Mouse (Mus musculus): ENCODE measurements at regions not wholly inside any gene's neighbourhood (a gene's known extent, or its start where the extent isn't known, plus 50 kb on each side); places are given as distances from the start of the nearest gene placed in this dataset.

- Histone ChIP-seq H3K4me2 (replicated peaks) (no peak overlapping the region), H3K27ac (no peak overlapping the region), H3K9me3 (replicated peaks) (no peaks in the 10 kb centered on the region), H3K27me3 (no peaks in the 10 kb centered on the region), H3K36me3 (no peaks in the 10 kb centered on the region), H3K4me1 (0 out of 2 replicates have a peak, but pooled peaks cover 3% of the 10 kb centered on the region), H3K9ac (no peak overlapping the region), H3K4me3 (no peak overlapping the region)
- WGBS, result 78% methylated on average over 1 of the region's 1 CpGs
- ATAC-seq (ENCODE audit: low FRiP score), result no peak
Measured at GRCm38 (mm10) chr4:81930956-81931355, 488.3 kb upstream of the Mpdz start.

GRCm38 (mm10) chr4:81928581-81929244 lies 486.1 kb upstream of the Mpdz start:
- Histone ChIP-seq H3K9ac (no peak overlapping the region), H3K27ac (no peak overlapping the region), H3K4me3 (no peak overlapping the region), H3K27me3 (no peaks in the 10 kb centered on the region), H3K9me3 (replicated peaks) (no peaks in the 10 kb centered on the region), H3K4me2 (replicated peaks) (no peak overlapping the region), H3K4me1 (0 out of 2 replicates have a peak, but pooled peaks cover 3% of the 10 kb centered on the region), H3K36me3 (no peaks in the 10 kb centered on the region)
- WGBS, result 52% methylated on average over 9 of the region's 9 CpGs
- no peak for ATAC-seq (ENCODE audit: low FRiP score)

- WGBS, result 71% methylated on average over 2 of the region's 2 CpGs
- Histone ChIP-seq H3K4me2 (replicated peaks) (no peak overlapping the region), H3K27ac (no peak overlapping the region), H3K9me3 (replicated peaks) (no peaks in the 10 kb centered on the region), H3K27me3 (no peaks in the 10 kb centered on the region), H3K9ac (no peak overlapping the region), H3K36me3 (no peaks in the 10 kb centered on the region), H3K4me1 (0 out of 2 replicates have a peak, but pooled peaks cover 3% of the 10 kb centered on the region), H3K4me3 (no peak overlapping the region)
- no peak for ATAC-seq (ENCODE audit: low FRiP score)
Measured at GRCm38 (mm10) chr4:81927176-81927714, 484.6 kb upstream of the Mpdz start.

- Histone ChIP-seq H3K4me1 (0 out of 2 replicates have a peak, but pooled peaks cover 3% of the 10 kb centered on the region), H3K4me2 (replicated peaks) (no peak overlapping the region), H3K4me3 (no peak overlapping the region), H3K9ac (no peak overlapping the region), H3K36me3 (no peaks in the 10 kb centered on the region), H3K9me3 (replicated peaks) (no peaks in the 10 kb centered on the region), H3K27ac (no peak overlapping the region), H3K27me3 (no peaks in the 10 kb centered on the region)
- no peak for ATAC-seq (ENCODE audit: low FRiP score)
- WGBS, result 59% methylated on average over 6 of the region's 6 CpGs
Measured at GRCm38 (mm10) chr4:81926662-81927141, 484.1 kb upstream of the Mpdz start.

- Histone ChIP-seq H3K4me1 (0 out of 2 replicates have a peak, but pooled peaks cover 3% of the 10 kb centered on the region), H3K4me3 (no peak overlapping the region), H3K4me2 (replicated peaks) (no peak overlapping the region), H3K36me3 (no peaks in the 10 kb centered on the region), H3K9me3 (replicated peaks) (no peaks in the 10 kb centered on the region), H3K9ac (no peak overlapping the region), H3K27ac (no peak overlapping the region), H3K27me3 (no peaks in the 10 kb centered on the region)
- WGBS, result 89% methylated on average over 2 of the region's 2 CpGs
- ATAC-seq (ENCODE audit: low FRiP score), result no peak
Measured at GRCm38 (mm10) chr4:81925611-81926010, 483.0 kb upstream of the Mpdz start.

GRCm38 (mm10) chr4:81924120-81924519 lies 481.5 kb upstream of the Mpdz start:
- H3K27ac ChIP-seq, result no peak overlapping the region
- no peak overlapping the region for H3K9ac ChIP-seq
- ATAC-seq (ENCODE audit: low FRiP score), result no peak
- H3K4me3 ChIP-seq, result no peak overlapping the region
- 86% methylated on average over 1 of the region's 1 CpGs for WGBS
- no peaks in the 10 kb centered on the region for H3K27me3 ChIP-seq
- no peak overlapping the region for H3K4me2 ChIP-seq (replicated peaks)
- H3K4me1 ChIP-seq, result 0 out of 2 replicates have a peak, but pooled peaks cover 3% of the 10 kb centered on the region
- H3K36me3 ChIP-seq, result no peaks in the 10 kb centered on the region
- H3K9me3 ChIP-seq (replicated peaks), result no peaks in the 10 kb centered on the region

- no peaks in the 10 kb centered on the region for H3K36me3 ChIP-seq
- H3K4me2 ChIP-seq (replicated peaks), result no peak overlapping the region
- no peak overlapping the region for H3K4me3 ChIP-seq
- no peaks in the 10 kb centered on the region for H3K27me3 ChIP-seq
- no peak for ATAC-seq (ENCODE audit: low FRiP score)
- H3K4me1 ChIP-seq, result 0 out of 2 replicates have a peak, but pooled peaks cover 3% of the 10 kb centered on the region
- 64% methylated on average over 3 of the region's 3 CpGs for WGBS
- H3K9ac ChIP-seq, result no peak overlapping the region
- no peak overlapping the region for H3K27ac ChIP-seq
- no peaks in the 10 kb centered on the region for H3K9me3 ChIP-seq (replicated peaks)
Measured at GRCm38 (mm10) chr4:81922876-81923275, 480.3 kb upstream of the Mpdz start.

GRCm38 (mm10) chr4:81914971-81915370 lies 472.4 kb upstream of the Mpdz start:
- Histone ChIP-seq H3K4me3 (no peak overlapping the region), H3K4me1 (peaks cover 4% of the 10 kb centered on the region; the same call in 1 of the 2 replicates), H3K9me3 (replicated peaks) (no peaks in the 10 kb centered on the region), H3K36me3 (no peaks in the 10 kb centered on the region), H3K27ac (no peak overlapping the region), H3K27me3 (no peaks in the 10 kb centered on the region), H3K9ac (no peak overlapping the region), H3K4me2 (replicated peaks) (no peak overlapping the region)
- WGBS, result 92% methylated on average over 2 of the region's 2 CpGs
- no peak for ATAC-seq (ENCODE audit: low FRiP score)

- Histone ChIP-seq H3K9me3 (replicated peaks) (no peaks in the 10 kb centered on the region), H3K4me3 (no peak overlapping the region), H3K27me3 (no peaks in the 10 kb centered on the region), H3K4me2 (replicated peaks) (no peak overlapping the region), H3K27ac (no peak overlapping the region), H3K9ac (no peak overlapping the region), H3K4me1 (peaks cover 4% of the 10 kb centered on the region; the same call in 1 of the 2 replicates), H3K36me3 (no peaks in the 10 kb centered on the region)
- no peak for ATAC-seq (ENCODE audit: low FRiP score)
- 62% methylated on average over 10 of the region's 10 CpGs for WGBS
Measured at GRCm38 (mm10) chr4:81913296-81913695, 470.7 kb upstream of the Mpdz start.

GRCm38 (mm10) chr4:81912653-81913052 lies 470.0 kb upstream of the Mpdz start:
- Histone ChIP-seq H3K27me3 (no peaks in the 10 kb centered on the region), H3K4me1 (peaks cover 4% of the 10 kb centered on the region; the same call in 1 of the 2 replicates), H3K9ac (no peak overlapping the region), H3K4me2 (replicated peaks) (no peak overlapping the region), H3K9me3 (replicated peaks) (no peaks in the 10 kb centered on the region), H3K27ac (no peak overlapping the region), H3K36me3 (no peaks in the 10 kb centered on the region), H3K4me3 (no peak overlapping the region)
- ATAC-seq (ENCODE audit: low FRiP score), result no peak
- WGBS, result 80% methylated on average over 1 of the region's 1 CpGs

GRCm38 (mm10) chr4:81899961-81900540 lies 457.4 kb upstream of the Mpdz start:
- no peak for ATAC-seq (ENCODE audit: low FRiP score)

GRCm38 (mm10) chr4:81898661-81899060 lies 456.0 kb upstream of the Mpdz start:
- Histone ChIP-seq H3K9ac (no peak overlapping the region), H3K27ac (no peak overlapping the region), H3K4me2 (replicated peaks) (no peak overlapping the region), H3K4me3 (no peak overlapping the region), H3K27me3 (no peaks in the 10 kb centered on the region), H3K36me3 (no peaks in the 10 kb centered on the region), H3K9me3 (replicated peaks) (peaks cover under 1% of the 10 kb centered on the region; the same call in 1 of the 2 replicates), H3K4me1 (no peaks in the 10 kb centered on the region)
- 81% methylated on average over 2 of the region's 2 CpGs for WGBS
- no peak for ATAC-seq (ENCODE audit: low FRiP score)

More at GRCm38 (mm10) chr4:81899961-81900540, 457.4 kb upstream of the Mpdz start:
- Histone ChIP-seq H3K36me3 (no peaks in the 10 kb centered on the region), H3K4me2 (replicated peaks) (no peak overlapping the region), H3K27me3 (no peaks in the 10 kb centered on the region), H3K9ac (no peak overlapping the region), H3K9me3 (replicated peaks) (no peaks in the 10 kb centered on the region; the same call in 1 of the 2 replicates), H3K4me3 (no peak overlapping the region), H3K27ac (no peak overlapping the region), H3K4me1 (no peaks in the 10 kb centered on the region)
- 86% methylated on average over 5 of the region's 5 CpGs for WGBS

All from hindbrain, embryonic 12.5 days (tissue).